Mouse (Mus musculus) small intestine, adult 2 months (tissue): Measurements from ENCODE around the gene Amt.

Experiments used
- CTCF ChIP-seq: fragments of 200-500 bp; IDR thresholded peaks from 2 replicates; pipeline ENCODE4 v1.5.1; 2012; ENCODE audit warnings: low read depth, mild to moderate bottlenecking, control low read depth, inconsistent platforms, low read length, moderate library complexity, mixed read lengths; ENCODE audit not compliant: insufficient replicate concordance, insufficient read length; ENCODE audit errors: extremely low read depth
- POLR2A ChIP-seq: fragments of 200-500 bp; IDR thresholded peaks from 2 replicates; pipeline ENCODE4 v1.6.1; 2012; ENCODE audit warnings: low read depth, mild to moderate bottlenecking, control low read depth, inconsistent platforms, low read length, moderate library complexity

GRCm38 (mm10) chr9:108296453-108297355 is at the start of gene Amt:
- TF ChIP-seq CTCF, result no peak
- no peak for TF ChIP-seq POLR2A
